Mouse (Mus musculus) neural tube, embryonic 11.5 days (tissue): ENCODE results near the gene Spin2-ps6. TPM values are rescaled to one million over a fixed set of nuclear protein-coding genes. Genes with fewer than 3 reads are reported as not detected.
"Not testable (repeated sequence)": the region's sequence is repeated elsewhere in the genome, so short reads cannot be mapped to it uniquely, and the experiment has no call there.

Experiments used
- ATAC-seq: fragments of 200-750 bp; cut with Nextera tagmentation; 2 replicates; pipeline ENCODE4 v1.8.0; 2017; ENCODE audit warnings: moderate number of reproducible peaks, mild to moderate bottlenecking, moderate TSS enrichment, moderate library complexity; ENCODE audit not compliant: insufficient read depth, low FRiP score, low TSS enrichment
- DNase-seq: peaks from one replicate; pipeline ENCODE4 v3.0.0-alpha.2; 2015; ENCODE audit warnings: low spot score
- H3K27ac ChIP-seq: fragments of 300-500 bp; sonication (generic); 2 replicates; pipeline ENCODE4 v1.5.1; 2014; ENCODE audit warnings: low read depth, mild to moderate bottlenecking, low read length
- H3K27me3 ChIP-seq: fragments of 300-500 bp; sonication (generic); 2 replicates; pipeline ENCODE4 v1.6.1; 2014; ENCODE audit warnings: mild to moderate bottlenecking, low read length, mixed read lengths; ENCODE audit not compliant: control insufficient read depth, insufficient read depth
- H3K36me3 ChIP-seq: fragments of 300-500 bp; sonication (generic); 2 replicates; pipeline ENCODE4 v1.6.1; 2014; ENCODE audit warnings: mild to moderate bottlenecking, low read length, moderate library complexity, mixed read lengths; ENCODE audit not compliant: control insufficient read depth, insufficient read depth
- H3K4me1 ChIP-seq: fragments of 300-500 bp; sonication (generic); 2 replicates; pipeline ENCODE4 v1.6.1; 2014; ENCODE audit warnings: low read length, mixed read lengths; ENCODE audit not compliant: control insufficient read depth, insufficient read depth
- H3K4me2 ChIP-seq: fragments of 300-500 bp; sonication (generic); 2 replicates; pipeline ENCODE4 v1.6.1; 2014; ENCODE audit warnings: low read depth, mild to moderate bottlenecking, moderate library complexity
- H3K4me3 ChIP-seq: fragments of 300-500 bp; sonication (generic); 2 replicates; pipeline ENCODE4 v1.5.1; 2014; ENCODE audit warnings: low read depth, low read length
- H3K9ac ChIP-seq: fragments of 300-500 bp; sonication (generic); 2 replicates; pipeline ENCODE4 v1.6.1; 2014; ENCODE audit warnings: mild to moderate bottlenecking, low read length
- H3K9me3 ChIP-seq: fragments of 300-500 bp; sonication (generic); 2 replicates; pipeline ENCODE4 v1.6.1; 2016; ENCODE audit warnings: low read length; ENCODE audit not compliant: control insufficient read depth
- WGBS: fragments of 180-500 bp; shearing (Covaris S2); extraction: QIAGEN DNeasy Blood & Tissue Kit; methylation state at CpG from one replicate; pipeline ENCODE4 v1.1.7; 2014; 5-methylcytosine and 5-hydroxymethylcytosine counted together
- polyA plus RNA-seq: library from polyadenylated mRNA; unstranded; fragments of >200 nt; fragmentation: Nextera tagmentation; extraction: Ambion mirVana; gene quantifications from 2 replicates; pipeline ENCODE4 v1.2.1, GENCODE M21; 2014

The Spin2-ps6 gene
- polyA plus RNA-seq: not detected in 2 replicates

GRCm38 (mm10) chrX:33234569-33234968, at the start of gene Spin2-ps6:
Spin2-ps6 (plus strand) TSS chrX:33234869.
- 86% methylated on average over 1 of the region's 3 CpGs for WGBS
- not testable (repeated sequence) for ATAC-seq

More at GRCm38 (mm10) chrX:33234569-33234968, at the start of gene Spin2-ps6:
- DNase-seq, H3K9ac ChIP-seq, H3K4me3 ChIP-seq, H3K9me3 ChIP-seq, H3K4me2 ChIP-seq, H3K4me1 ChIP-seq, H3K27ac ChIP-seq, H3K36me3 ChIP-seq, H3K27me3 ChIP-seq: not testable (repeated sequence)

Other genes with a start within 250 kb of the Spin2-ps6 start
- not detected in 2 replicates for gene Btbd35f12, start 78.5 kb downstream of the Spin2-ps6 start, polyA plus RNA-seq